Mouse (Mus musculus) embryonic facial prominence, embryonic 15.5 days (tissue): ENCODE measurements around the gene AC134908.4. TPM values are rescaled to one million over a fixed set of nuclear protein-coding genes. Genes with fewer than 3 reads are reported as not detected.
A peak's percentile ranks its signal among the peaks of the same experiment; 100 is the strongest.

Source experiments
- ATAC-seq: fragments of 200-750 bp; cut with Nextera tagmentation; 2 replicates; pipeline ENCODE4 v1.8.0; 2017; ENCODE audit warnings: low read depth, moderate TSS enrichment; ENCODE audit not compliant: insufficient number of reproducible peaks, low FRiP score, low TSS enrichment
- H3K27ac ChIP-seq: fragments of 300-500 bp; sonication (generic); replicated peaks from 2 replicates; pipeline ENCODE4 v1.5.1; 2015; ENCODE audit warnings: mild to moderate bottlenecking, inconsistent platforms
- H3K27me3 ChIP-seq: fragments of 300-500 bp; sonication (generic); 2 replicates; pipeline ENCODE4 v1.6.1; 2015; ENCODE audit warnings: inconsistent platforms
- H3K36me3 ChIP-seq: fragments of 300-500 bp; sonication (generic); 2 replicates; pipeline ENCODE4 v1.6.1; 2015; ENCODE audit warnings: mild to moderate bottlenecking, inconsistent platforms
- H3K4me1 ChIP-seq: fragments of 300-500 bp; sonication (generic); 2 replicates; pipeline ENCODE4 v1.6.1; 2015; ENCODE audit warnings: inconsistent platforms
- H3K4me2 ChIP-seq: fragments of 300-500 bp; sonication (generic); replicated peaks from 2 replicates; pipeline ENCODE4 v1.6.1; 2015; ENCODE audit warnings: mild to moderate bottlenecking, inconsistent platforms
- H3K4me3 ChIP-seq: fragments of 300-500 bp; sonication (generic); replicated peaks from 2 replicates; pipeline ENCODE4 v1.5.1; 2015; ENCODE audit warnings: mild to moderate bottlenecking, inconsistent platforms
- H3K9ac ChIP-seq: fragments of 300-500 bp; sonication (generic); 2 replicates; pipeline ENCODE4 v1.6.1; 2015; ENCODE audit warnings: inconsistent platforms
- H3K9me3 ChIP-seq: fragments of 300-500 bp; sonication (generic); replicated peaks from 2 replicates; pipeline ENCODE4 v1.6.1; 2016; ENCODE audit warnings: inconsistent platforms
- WGBS: fragments of 180-500 bp; shearing (Covaris S2); methylation state at CpG from one replicate; pipeline ENCODE4 v1.1.7; 2015; 5-methylcytosine and 5-hydroxymethylcytosine counted together
- polyA plus RNA-seq: library from polyadenylated mRNA; unstranded; fragments of >200 nt; fragmentation: Nextera tagmentation; extraction: Ambion mirVana; gene quantifications from 2 replicates; pipeline ENCODE4 v1.2.1, GENCODE M21; 2015

Gene AC134908.4
- polyA plus RNA-seq, 1 experiment from 2014 or later, result not detected

- whole genome bisulfite sequencing, result 86% methylated on average over 4 of the region's 4 CpGs
- no peaks in the 10 kb centered on the region for H3K27me3 ChIP-seq
- peaks cover 71% of the 10 kb centered on the region for H3K4me1 ChIP-seq
- peak overlapping the region; percentile 73 for H3K4me2 ChIP-seq
- no peak overlapping the region for H3K9ac ChIP-seq
- peaks cover 47% of the 10 kb centered on the region for H3K36me3 ChIP-seq
- no peak overlapping the region for H3K27ac ChIP-seq
- ATAC-seq, result no peak
- peak overlapping the region; percentile 54 for H3K4me3 ChIP-seq
- H3K9me3 ChIP-seq, result no peaks in the 10 kb centered on the region
These were observed 34.8 kb upstream of the AC134908.4 start for GRCm38 (mm10) chr17:25830200-25830753.

- Histone ChIP-seq H3K36me3 (peaks cover 45% of the 10 kb centered on the region), H3K4me2 (peak overlapping the region; percentile 73)
These were observed 34.1 kb upstream of the AC134908.4 start for GRCm38 (mm10) chr17:25829558-25830017.

GRCm38 (mm10) chr17:25828712-25829557, 33.5 kb upstream of the AC134908.4 start, which contains the start of gene Jmjd8:
TSS of gene Jmjd8 (plus strand) at chr17:25828867.
- H3K36me3 ChIP-seq, result peaks cover 45% of the 10 kb centered on the region

More at GRCm38 (mm10) chr17:25829558-25830017, 34.1 kb upstream of the AC134908.4 start:
- Histone ChIP-seq H3K9me3 (no peaks in the 10 kb centered on the region), H3K27ac (peak overlapping the region; percentile 94), H3K4me3 (peak overlapping the region; percentile 54), H3K9ac (peak overlapping the region; percentile 54), H3K4me1 (peaks cover 71% of the 10 kb centered on the region), H3K27me3 (no peaks in the 10 kb centered on the region)
- ATAC-seq, result no peak
- WGBS, result 36% methylated on average over 8 of the region's 8 CpGs

GRCm38 (mm10) chr17:25828223-25828594, 32.8 kb upstream of the AC134908.4 start:
- peak overlapping the region; percentile 94 for H3K27ac ChIP-seq
- H3K4me3 ChIP-seq, result peak overlapping the region; percentile 54
- WGBS, result 79% methylated on average over 8 of the region's 8 CpGs
- H3K9ac ChIP-seq, result peak overlapping the region; percentile 54; the same call in 1 of the 2 replicates
- H3K9me3 ChIP-seq, result no peaks in the 10 kb centered on the region
- H3K36me3 ChIP-seq, result peaks cover 45% of the 10 kb centered on the region
- ATAC-seq, result no peak
- no peaks in the 10 kb centered on the region for H3K27me3 ChIP-seq
- peak overlapping the region; percentile 73 for H3K4me2 ChIP-seq
- H3K4me1 ChIP-seq, result peaks cover 70% of the 10 kb centered on the region

More at GRCm38 (mm10) chr17:25828712-25829557, 33.5 kb upstream of the AC134908.4 start, which contains the start of gene Jmjd8:
- Histone ChIP-seq H3K27me3 (no peaks in the 10 kb centered on the region), H3K4me2 (peak within 1 kb of the TSS; percentile 73), H3K27ac (peak within 1 kb of the TSS; percentile 94), H3K9ac (peak within 1 kb of the TSS; percentile 54), H3K4me1 (peaks cover 71% of the 10 kb centered on the region), H3K9me3 (no peaks in the 10 kb centered on the region), H3K4me3 (peak within 1 kb of the TSS; percentile 54)
- no peak for ATAC-seq
- WGBS, result under 1% methylated on average over 32 of the region's 32 CpGs

GRCm38 (mm10) chr17:25827546-25828222, 32.2 kb upstream of the AC134908.4 start:
- peak overlapping the region; percentile 54; the same call in 1 of the 2 replicates for H3K4me3 ChIP-seq
- no peak for ATAC-seq
- peaks cover 45% of the 10 kb centered on the region for H3K36me3 ChIP-seq
- H3K4me1 ChIP-seq, result peaks cover 72% of the 10 kb centered on the region
- H3K27me3 ChIP-seq, result no peaks in the 10 kb centered on the region
- H3K4me2 ChIP-seq, result peak overlapping the region; percentile 73; the same call in 1 of the 2 replicates
- H3K9ac ChIP-seq, result no peak overlapping the region
- H3K27ac ChIP-seq, result no peak overlapping the region
- no peaks in the 10 kb centered on the region for H3K9me3 ChIP-seq
- WGBS, result 88% methylated on average over 22 of the region's 22 CpGs

- Histone ChIP-seq H3K27ac (no peak overlapping the region), H3K9ac (no peak overlapping the region), H3K9me3 (no peaks in the 10 kb centered on the region), H3K4me1 (peaks cover 70% of the 10 kb centered on the region), H3K4me3 (no peak overlapping the region), H3K27me3 (0 out of 2 replicates have a peak, but pooled peaks cover under 1% of the 10 kb centered on the region), H3K4me2 (no peak overlapping the region; the same call in 1 of the 2 replicates), H3K36me3 (peaks cover 45% of the 10 kb centered on the region)
- no peak for ATAC-seq
- WGBS, result 97% methylated on average over 13 of the region's 13 CpGs
These were observed 31.6 kb upstream of the AC134908.4 start for GRCm38 (mm10) chr17:25827011-25827410.

GRCm38 (mm10) chr17:25825984-25826570, 30.6 kb upstream of the AC134908.4 start:
- Histone ChIP-seq H3K4me2 (no peak overlapping the region; the same call in 1 of the 2 replicates), H3K4me1 (peaks cover 61% of the 10 kb centered on the region), H3K27ac (no peak overlapping the region), H3K4me3 (no peak overlapping the region), H3K27me3 (peaks cover 5% of the 10 kb centered on the region; the same call in 1 of the 2 replicates), H3K9me3 (no peaks in the 10 kb centered on the region), H3K36me3 (peaks cover 36% of the 10 kb centered on the region), H3K9ac (no peak overlapping the region)
- 95% methylated on average over 27 of the region's 27 CpGs for WGBS
- ATAC-seq, result no peak

GRCm38 (mm10) chr17:25825311-25825710, 29.9 kb upstream of the AC134908.4 start:
- peaks cover 28% of the 10 kb centered on the region for H3K36me3 ChIP-seq
- peaks cover 11% of the 10 kb centered on the region for H3K27me3 ChIP-seq
- H3K4me3 ChIP-seq, result no peak overlapping the region
- ATAC-seq, result no peak
- H3K4me2 ChIP-seq, result no peak overlapping the region
- WGBS, result 89% methylated on average over 6 of the region's 6 CpGs
- H3K4me1 ChIP-seq, result peaks cover 54% of the 10 kb centered on the region
- H3K27ac ChIP-seq, result no peak overlapping the region
- H3K9me3 ChIP-seq, result no peaks in the 10 kb centered on the region
- no peak overlapping the region for H3K9ac ChIP-seq

- Histone ChIP-seq H3K9ac (peak overlapping the region; percentile 74; the same call in 1 of the 2 replicates), H3K4me3 (peak overlapping the region; percentile 69), H3K27ac (no peak overlapping the region), H3K9me3 (no peaks in the 10 kb centered on the region), H3K4me2 (peak overlapping the region; percentile 94), H3K27me3 (peaks cover 19% of the 10 kb centered on the region), H3K4me1 (peaks cover 48% of the 10 kb centered on the region), H3K36me3 (peaks cover 21% of the 10 kb centered on the region)
- 75% methylated on average over 16 of the region's 17 CpGs for WGBS
- no peak for ATAC-seq
These were observed 29.1 kb upstream of the AC134908.4 start for GRCm38 (mm10) chr17:25824362-25825142.

- Histone ChIP-seq H3K9me3 (no peaks in the 10 kb centered on the region), H3K9ac (peak within 1 kb of the TSS; percentile 74), H3K36me3 (peaks cover 20% of the 10 kb centered on the region), H3K4me1 (peaks cover 45% of the 10 kb centered on the region), H3K4me2 (peak within 1 kb of the TSS; percentile 94), H3K4me3 (peak within 1 kb of the TSS; percentile 69), H3K27ac (peak within 1 kb of the TSS; percentile 44; the same call in 1 of the 2 replicates), H3K27me3 (peaks cover 30% of the 10 kb centered on the region)
- under 1% methylated on average over 18 of the region's 18 CpGs for WGBS
- peak; percentile 59; the same call in 1 of the 2 replicates for ATAC-seq
These were observed 28.0 kb upstream of the AC134908.4 start, which contains the start of gene Wdr24 for GRCm38 (mm10) chr17:25823452-25823851. TSS of gene Wdr24 (plus strand) at chr17:25823627.
